Mouse (Mus musculus) adrenal gland, adult (tissue): ENCODE measurements at regions not wholly inside any gene's neighbourhood (a gene's known extent, or its start where the extent isn't known, plus 50 kb on each side); places are given as distances from the start of the nearest gene placed in this dataset.

Experiments
- DNase-seq, 2 experiments: peaks; one replicate each; pipeline ENCODE4 v3.0.0; 2022 to 2023; ENCODE audit warnings: low spot score in 1 of 2; ENCODE audit not compliant: inconsistent age in 2 of 2

GRCm38 (mm10) chrX:13344701-13345100, 63.9 kb downstream of the Ddx3x start:
- DNase-seq, result peak; percentile 31 to 64

- peak in 1 of 2 experiments; percentile 25 for DNase-seq
Measured at GRCm38 (mm10) chrX:13345126-13345525, 64.4 kb downstream of the Ddx3x start.

GRCm38 (mm10) chrX:13346011-13346631, 65.4 kb downstream of the Ddx3x start:
- DNase-seq, result peak in 1 of 2 experiments; percentile 36

- no peak for DNase-seq
Measured at GRCm38 (mm10) chrX:13346696-13347026, 65.9 kb downstream of the Ddx3x start.

- DNase-seq, result peak; percentile 72 to 90
Measured at GRCm38 (mm10) chrX:13347027-13347840, 66.5 kb downstream of the Ddx3x start.

GRCm38 (mm10) chrX:13348415-13348814, 67.6 kb downstream of the Ddx3x start:
- DNase-seq, result no peak

GRCm38 (mm10) chrX:13350461-13350860, 69.7 kb downstream of the Ddx3x start:
- DNase-seq, result peak; percentile 15 to 84

- no peak for DNase-seq
Measured at GRCm38 (mm10) chrX:13357149-13357783, 76.5 kb downstream of the Ddx3x start.

- DNase-seq, result no peak
Measured at GRCm38 (mm10) chrX:13357973-13358372, 77.2 kb downstream of the Ddx3x start.

- peak; percentile 35 to 73 for DNase-seq
Measured at GRCm38 (mm10) chrX:13360436-13360835, 79.7 kb downstream of the Ddx3x start.

GRCm38 (mm10) chrX:13370319-13370718, 89.5 kb downstream of the Ddx3x start:
- DNase-seq, result no peak

- DNase-seq, result no peak
Measured at GRCm38 (mm10) chrX:13372752-13373151, 92.0 kb downstream of the Ddx3x start.

- peak; percentile 15 to 53 for DNase-seq
Measured at GRCm38 (mm10) chrX:13386354-13386753, 79.6 kb upstream of the Nyx start.

GRCm38 (mm10) chrX:13398466-13398865, 67.4 kb upstream of the Nyx start:
- peak; percentile 52 to 60 for DNase-seq

- no peak for DNase-seq
Measured at GRCm38 (mm10) chrX:13412726-13413125, 53.2 kb upstream of the Nyx start.

GRCm38 (mm10) chrX:13413135-13413534, 52.8 kb upstream of the Nyx start:
- DNase-seq, result peak; percentile 27 to 74
